Mouse (Mus musculus) myocyte (in vitro differentiated cells): ENCODE results near the gene Dirc2.

Source experiments
- MAX ChIP-seq: IDR thresholded peaks from one replicate; pipeline ENCODE4 v1.6.1; 2011; ENCODE audit warnings: low read depth, mild to moderate bottlenecking, control low read depth
- MYOD1 ChIP-seq, 3 experiments: IDR thresholded peaks; one replicate each; pipeline ENCODE4 v1.6.1; 2011; ENCODE audit warnings: control low read depth in 2 of 3, low read depth in 2 of 3, mild to moderate bottlenecking in 2 of 3, moderate library complexity in 1 of 3; ENCODE audit not compliant: insufficient read length in 2 of 3, control insufficient read depth in 1 of 3
- POLR2A ChIP-seq: IDR thresholded peaks from one replicate; pipeline ENCODE4 v1.6.1; 2011; ENCODE audit warnings: low read depth, mild to moderate bottlenecking, control low read depth, moderate library complexity; ENCODE audit not compliant: insufficient read length
- POLR2AphosphoS2 ChIP-seq: IDR thresholded peaks from one replicate; pipeline ENCODE4 v1.6.1; 2011; ENCODE audit warnings: low read depth, control low read depth; ENCODE audit not compliant: insufficient read length
- TCF12 ChIP-seq: IDR thresholded peaks from one replicate; pipeline ENCODE4 v1.6.1; 2011; ENCODE audit warnings: mild to moderate bottlenecking, control low read depth; ENCODE audit not compliant: poor library complexity, insufficient read depth, severe bottlenecking

- TF ChIP-seq POLR2A, result no peak
- no peak for TF ChIP-seq POLR2AphosphoS2
- TF ChIP-seq TCF12, result no peak
- TF ChIP-seq MYOD1 (IDR thresholded peaks at IDR 0.05; ENCODE audit: control insufficient read depth in 1 of 3, insufficient read length in 2 of 3, low read depth in 2 of 3), result no peak
- no peak for TF ChIP-seq MAX
Observed at GRCm38 (mm10) chr16:35696103-35696502, 73.1 kb downstream of the Dirc2 start.
